Mouse (Mus musculus): ENCODE measurements at regions not wholly inside any gene's neighbourhood (a gene's known extent, or its start where the extent isn't known, plus 50 kb on each side); places are given as distances from the start of the nearest gene placed in this dataset.
"Not testable (repeated sequence)": the region's sequence is repeated elsewhere in the genome, so short reads cannot be mapped to it uniquely, and the experiment has no call there.

- Histone ChIP-seq H3K4me3 (replicated peaks) (no peak overlapping the region), H3K27me3 (replicated peaks) (no peaks in the 10 kb centered on the region), H3K9me3 (replicated peaks) (no peaks in the 10 kb centered on the region), H3K27ac (replicated peaks) (no peak overlapping the region), H3K4me1 (0 out of 2 replicates have a peak, but pooled peaks cover 2% of the 10 kb centered on the region), H3K9ac (replicated peaks) (no peak overlapping the region), H3K36me3 (no peaks in the 10 kb centered on the region), H3K4me2 (no peak overlapping the region)
- no peak for ATAC-seq (ENCODE audit: low FRiP score)
- WGBS, result 66% methylated on average over 7 of the region's 7 CpGs
Measured at GRCm38 (mm10) chr17:14144082-14144481, 60.0 kb downstream of the Dact2 start.

DNA sequence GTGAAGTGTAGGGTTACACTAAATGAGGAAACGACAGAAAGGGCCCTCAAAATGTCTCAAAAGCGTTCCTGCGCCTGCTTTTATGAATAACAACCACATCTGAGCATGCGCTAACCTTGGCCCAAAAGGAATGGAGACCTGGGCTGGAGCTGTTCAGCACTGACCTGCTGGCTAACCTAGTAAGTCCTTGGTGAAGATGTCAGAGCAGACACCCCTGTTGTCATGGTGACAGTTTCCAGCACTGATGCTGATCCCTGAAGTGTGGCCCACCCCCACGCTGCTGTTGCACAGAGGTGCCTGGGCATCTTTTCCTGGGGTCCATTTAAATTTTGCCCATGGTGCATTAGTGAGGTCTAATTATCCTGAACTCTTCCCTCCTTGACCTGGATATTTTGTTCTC is 62.4 kb downstream of the Dact2 start:
- H3K27me3 ChIP-seq (replicated peaks), result no peaks in the 10 kb centered on the region

GRCm38 (mm10) chr17:14140266-14140665 is 63.8 kb downstream of the Dact2 start:
- no peak overlapping the region for H3K27ac ChIP-seq (replicated peaks)
- no peaks in the 10 kb centered on the region for H3K27me3 ChIP-seq (replicated peaks)
- H3K36me3 ChIP-seq, result no peaks in the 10 kb centered on the region
- ATAC-seq (ENCODE audit: low FRiP score), result no peak
- H3K4me3 ChIP-seq (replicated peaks), result no peak overlapping the region
- no peak overlapping the region for H3K4me2 ChIP-seq
- H3K9ac ChIP-seq (replicated peaks), result no peak overlapping the region
- 84% methylated on average over 2 of the region's 2 CpGs for WGBS
- 0 out of 2 replicates have a peak, but pooled peaks cover 2% of the 10 kb centered on the region for H3K4me1 ChIP-seq
- no peaks in the 10 kb centered on the region for H3K9me3 ChIP-seq (replicated peaks)

More for the DNA sequence above, 62.4 kb downstream of the Dact2 start:
- WGBS, result 75% methylated on average over 5 of the region's 5 CpGs
- Histone ChIP-seq H3K36me3 (no peaks in the 10 kb centered on the region), H3K9ac (replicated peaks) (no peak overlapping the region), H3K9me3 (replicated peaks) (no peaks in the 10 kb centered on the region), H3K4me3 (replicated peaks) (no peak overlapping the region), H3K4me1 (0 out of 2 replicates have a peak, but pooled peaks cover 2% of the 10 kb centered on the region), H3K4me2 (no peak overlapping the region), H3K27ac (replicated peaks) (no peak overlapping the region)
- ATAC-seq (ENCODE audit: low FRiP score), result 0 out of 2 replicates have a peak, but pooled peaks have one; percentile 53

DNA sequence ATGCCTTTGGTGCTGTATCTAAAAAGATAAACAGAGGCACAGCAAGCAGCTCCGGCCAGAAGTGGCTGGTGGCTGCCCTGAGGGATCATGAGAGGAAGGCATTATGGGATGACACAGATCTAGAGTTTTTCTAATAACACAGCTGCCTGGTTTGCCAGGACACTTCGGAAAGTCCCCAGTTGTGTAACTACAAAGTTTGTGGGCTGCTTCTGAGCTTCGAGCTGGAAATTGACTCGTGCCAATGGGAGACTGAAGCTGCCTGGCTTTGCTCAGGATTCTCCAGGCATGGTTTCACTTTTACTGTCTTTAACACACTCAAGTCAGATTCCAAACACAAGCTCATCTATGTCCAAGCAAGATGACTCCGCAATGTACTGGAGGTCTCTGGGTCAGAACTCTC is 65.2 kb downstream of the Dact2 start:
- Histone ChIP-seq H3K9ac (replicated peaks) (no peak overlapping the region), H3K4me3 (replicated peaks) (no peak overlapping the region), H3K36me3 (no peaks in the 10 kb centered on the region), H3K27ac (replicated peaks) (no peak overlapping the region), H3K4me1 (0 out of 2 replicates have a peak, but pooled peaks cover 2% of the 10 kb centered on the region), H3K9me3 (replicated peaks) (no peaks in the 10 kb centered on the region), H3K4me2 (no peak overlapping the region), H3K27me3 (replicated peaks) (no peaks in the 10 kb centered on the region)
- WGBS, result 86% methylated on average over 5 of the region's 5 CpGs
- ATAC-seq (ENCODE audit: low FRiP score), result no peak

GRCm38 (mm10) chr17:14136702-14137315 is 67.3 kb downstream of the Dact2 start:
- no peaks in the 10 kb centered on the region for H3K27me3 ChIP-seq (replicated peaks)
- H3K27ac ChIP-seq (replicated peaks), result no peak overlapping the region
- no peaks in the 10 kb centered on the region for H3K36me3 ChIP-seq
- no peak overlapping the region for H3K4me2 ChIP-seq
- 65% methylated on average over 6 of the region's 6 CpGs for WGBS
- no peaks in the 10 kb centered on the region for H3K9me3 ChIP-seq (replicated peaks)
- no peak overlapping the region for H3K4me3 ChIP-seq (replicated peaks)
- no peak for ATAC-seq (ENCODE audit: low FRiP score)
- H3K9ac ChIP-seq (replicated peaks), result no peak overlapping the region
- H3K4me1 ChIP-seq, result 0 out of 2 replicates have a peak, but pooled peaks cover 2% of the 10 kb centered on the region

DNA sequence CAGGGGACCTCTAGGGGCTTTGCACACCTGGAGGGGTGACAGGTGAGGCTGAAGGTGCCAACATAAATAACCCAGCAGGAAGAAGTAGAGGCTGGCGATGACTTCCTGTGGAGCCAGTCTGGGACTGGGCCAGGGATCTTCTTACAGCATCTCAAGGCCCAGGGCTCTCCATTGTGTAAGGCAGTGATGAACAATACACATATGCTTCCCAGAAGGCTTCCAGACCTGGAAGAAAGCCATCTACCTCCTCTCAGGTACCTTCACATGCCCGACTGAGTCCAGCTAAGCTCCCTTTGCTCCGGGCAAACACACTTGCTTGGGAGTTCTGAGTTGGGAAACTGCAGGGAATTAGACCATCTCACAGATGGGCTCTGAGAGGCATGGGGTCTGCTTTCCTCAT is 69.5 kb downstream of the Dact2 start:
- no peaks in the 10 kb centered on the region for H3K4me1 ChIP-seq
- no peaks in the 10 kb centered on the region for H3K27me3 ChIP-seq (replicated peaks)
- no peak overlapping the region for H3K4me2 ChIP-seq
- ATAC-seq (ENCODE audit: low FRiP score), result no peak
- no peak overlapping the region for H3K4me3 ChIP-seq (replicated peaks)
- H3K9me3 ChIP-seq (replicated peaks), result no peaks in the 10 kb centered on the region
- H3K27ac ChIP-seq (replicated peaks), result no peak overlapping the region
- H3K9ac ChIP-seq (replicated peaks), result no peak overlapping the region
- no peaks in the 10 kb centered on the region for H3K36me3 ChIP-seq
- WGBS, result 85% methylated on average over 3 of the region's 3 CpGs

GRCm38 (mm10) chr17:14133986-14134385 is 70.1 kb downstream of the Dact2 start:
- no peak overlapping the region for H3K9ac ChIP-seq (replicated peaks)
- H3K9me3 ChIP-seq (replicated peaks), result no peaks in the 10 kb centered on the region
- no peaks in the 10 kb centered on the region for H3K36me3 ChIP-seq
- WGBS, result 89% methylated on average over 2 of the region's 2 CpGs
- H3K4me1 ChIP-seq, result no peaks in the 10 kb centered on the region
- ATAC-seq (ENCODE audit: low FRiP score), result no peak
- no peak overlapping the region for H3K4me3 ChIP-seq (replicated peaks)
- no peaks in the 10 kb centered on the region for H3K27me3 ChIP-seq (replicated peaks)
- no peak overlapping the region for H3K4me2 ChIP-seq
- no peak overlapping the region for H3K27ac ChIP-seq (replicated peaks)

DNA sequence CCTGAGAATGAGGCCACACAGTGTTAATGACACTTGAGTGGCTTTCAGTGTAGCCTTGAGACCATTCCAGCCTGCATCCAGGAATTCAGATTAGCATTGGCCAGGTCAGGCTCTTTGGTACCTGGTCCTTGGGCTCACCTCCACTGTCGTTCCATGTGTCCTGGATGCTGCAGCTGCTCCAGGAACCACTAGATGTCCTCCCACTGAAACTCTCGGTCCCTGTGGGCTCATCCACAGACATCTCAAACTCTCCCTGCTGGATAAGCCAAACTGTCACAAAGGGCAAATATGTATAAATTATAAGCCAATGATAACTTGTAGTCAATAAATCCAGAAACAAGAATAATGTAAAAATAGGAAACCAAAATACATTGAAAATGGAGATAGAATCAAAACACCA is 67.7 kb upstream of the Gm7358 start:
- H3K36me3 ChIP-seq; H3K4me2 ChIP-seq; H3K27ac ChIP-seq (replicated peaks); H3K4me3 ChIP-seq (replicated peaks); H3K9ac ChIP-seq (replicated peaks); H3K4me1 ChIP-seq; ATAC-seq (ENCODE audit: low FRiP score); H3K27me3 ChIP-seq (replicated peaks); H3K9me3 ChIP-seq (replicated peaks): not testable (repeated sequence)
- WGBS, result 22% methylated on average over 2 of the region's 2 CpGs

- no peak overlapping the region for H3K4me3 ChIP-seq (replicated peaks)
- no peak overlapping the region for H3K4me2 ChIP-seq
- H3K27ac ChIP-seq (replicated peaks), result no peak overlapping the region
- H3K4me1 ChIP-seq, result no peaks in the 10 kb centered on the region
- H3K36me3 ChIP-seq, result no peaks in the 10 kb centered on the region
- no peaks in the 10 kb centered on the region for H3K27me3 ChIP-seq (replicated peaks)
- no peak overlapping the region for H3K9ac ChIP-seq (replicated peaks)
- 80% methylated on average over 3 of the region's 3 CpGs for WGBS
- H3K9me3 ChIP-seq (replicated peaks), result no peaks in the 10 kb centered on the region
- ATAC-seq (ENCODE audit: low FRiP score), result no peak
Measured at GRCm38 (mm10) chr17:14118863-14119262, 59.5 kb upstream of the Gm7358 start.

DNA sequence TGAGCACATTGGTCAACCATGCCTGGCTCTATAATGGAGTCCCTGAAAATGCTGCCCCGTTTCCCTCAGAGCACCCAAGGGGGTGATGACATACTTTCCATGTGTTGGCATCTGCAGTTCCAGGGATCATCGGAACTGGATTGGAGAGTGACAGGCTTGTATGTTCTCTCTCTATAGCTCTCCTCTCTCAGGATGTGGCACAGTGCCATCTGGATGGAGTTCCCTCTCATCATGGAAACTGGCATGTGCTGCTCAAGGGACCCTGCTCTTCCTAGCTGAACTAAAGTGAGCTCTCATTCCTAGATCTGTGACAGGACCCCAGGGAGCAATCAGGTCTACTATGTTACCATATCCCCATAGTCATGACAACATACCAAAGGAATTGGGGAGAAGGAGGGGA is 56.9 kb upstream of the Gm7358 start:
- Histone ChIP-seq H3K9me3 (replicated peaks) (no peaks in the 10 kb centered on the region), H3K4me1 (no peaks in the 10 kb centered on the region), H3K4me3 (replicated peaks) (no peak overlapping the region), H3K36me3 (no peaks in the 10 kb centered on the region), H3K4me2 (no peak overlapping the region), H3K27ac (replicated peaks) (no peak overlapping the region), H3K27me3 (replicated peaks) (no peaks in the 10 kb centered on the region), H3K9ac (replicated peaks) (no peak overlapping the region)
- 72% methylated on average over 2 of the region's 2 CpGs for WGBS
- ATAC-seq (ENCODE audit: low FRiP score), result peak; percentile 65; the same call in 1 of the 2 replicates

DNA sequence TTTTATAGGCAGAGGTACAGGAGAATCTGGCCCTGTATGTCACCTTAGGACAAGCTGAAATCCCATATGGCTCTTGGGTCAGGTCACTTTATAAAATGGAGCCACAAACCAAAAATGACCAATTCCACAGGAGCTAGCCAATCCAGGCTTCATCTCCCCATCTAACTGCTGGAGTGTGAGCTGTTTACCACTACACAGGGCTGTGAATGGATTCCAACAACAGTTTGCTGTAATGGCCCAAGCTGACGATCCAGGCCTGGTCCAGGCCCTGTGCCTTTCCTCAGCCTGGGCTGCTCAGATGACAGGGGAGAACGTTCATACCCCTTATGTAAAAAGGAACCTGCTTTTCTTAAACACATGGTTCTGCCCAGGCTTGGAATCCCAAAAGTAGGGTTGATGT is 55.5 kb upstream of the Gm7358 start:
- no peak overlapping the region for H3K4me2 ChIP-seq
- H3K27ac ChIP-seq (replicated peaks), result no peak overlapping the region
- WGBS, result 74% methylated on average over 2 of the region's 2 CpGs
- H3K9me3 ChIP-seq (replicated peaks), result no peaks in the 10 kb centered on the region
- no peaks in the 10 kb centered on the region for H3K4me1 ChIP-seq
- no peak overlapping the region for H3K4me3 ChIP-seq (replicated peaks)
- no peaks in the 10 kb centered on the region for H3K27me3 ChIP-seq (replicated peaks)
- H3K9ac ChIP-seq (replicated peaks), result no peak overlapping the region
- no peak for ATAC-seq (ENCODE audit: low FRiP score)
- no peaks in the 10 kb centered on the region for H3K36me3 ChIP-seq

DNA sequence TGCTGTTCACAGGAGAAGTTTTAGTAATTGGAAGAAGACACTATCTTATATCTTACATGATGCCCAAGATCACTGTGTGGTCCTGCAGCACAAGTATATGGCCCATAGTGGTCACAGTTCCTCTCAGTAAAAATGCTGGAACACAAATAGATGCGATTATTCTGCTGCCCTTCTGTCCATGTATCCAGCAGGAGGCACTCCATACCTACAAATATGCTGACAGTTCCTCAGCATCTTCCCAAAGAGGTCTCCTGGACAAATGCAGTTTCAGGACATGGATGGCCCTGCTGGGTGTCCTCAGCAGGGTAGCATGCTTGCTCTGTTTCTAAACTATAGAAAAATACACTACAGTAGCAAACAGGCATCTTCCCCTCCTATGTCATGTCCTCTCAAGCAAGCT is 52.4 kb upstream of the Gm7358 start:
- not testable (repeated sequence) for H3K4me2 ChIP-seq; H3K9me3 ChIP-seq (replicated peaks); H3K36me3 ChIP-seq; H3K9ac ChIP-seq (replicated peaks); ATAC-seq (ENCODE audit: low FRiP score); H3K4me3 ChIP-seq (replicated peaks); H3K27ac ChIP-seq (replicated peaks); H3K4me1 ChIP-seq; H3K27me3 ChIP-seq (replicated peaks)
- 35% methylated on average over 1 of the region's 1 CpGs for WGBS

All from neural tube, embryonic 15.5 days (tissue).